Mouse (Mus musculus) megakaryocyte, embryonic 14.5 days (primary cell): ENCODE data around the gene Gm2000. TPM values are rescaled to one million over a fixed set of nuclear protein-coding genes. Genes with fewer than 3 reads are reported as not detected.

Experiments used
- H3K27me3 ChIP-seq: replicated peaks from 2 replicates; pipeline ENCODE3; 2012; ENCODE audit warnings: inconsistent platforms
- H3K36me3 ChIP-seq: replicated peaks from 2 replicates; pipeline ENCODE3; 2012; ENCODE audit warnings: low read length, inconsistent platforms, mixed read lengths
- H3K4me1 ChIP-seq: 2 replicates; pipeline ENCODE4 v1.6.1; 2012; ENCODE audit warnings: inconsistent platforms
- H3K4me3 ChIP-seq: replicated peaks from 2 replicates; pipeline ENCODE3; 2012; ENCODE audit warnings: moderate library complexity, mild to moderate bottlenecking, inconsistent platforms
- H3K9me3 ChIP-seq: 2 replicates; pipeline ENCODE4 v1.6.1; 2012; ENCODE audit warnings: inconsistent platforms
- FLI1 ChIP-seq: IDR thresholded peaks from 2 replicates; pipeline ENCODE4 v1.6.1; 2012; ENCODE audit warnings: low read length, inconsistent platforms, mixed read lengths
- GATA1 ChIP-seq: IDR thresholded peaks from 3 replicates; pipeline ENCODE4 v1.6.1; 2012; ENCODE audit warnings: mixed read lengths, low read length, inconsistent platforms, borderline replicate concordance
- polyA plus RNA-seq: library from polyadenylated mRNA; stranded (reverse); fragments of >175 nt; gene quantifications from 2 replicates; pipeline ENCODE4 v1.2.3, GENCODE M21; 2012; ENCODE audit warnings: low replicate concordance; ENCODE audit not compliant: insufficient read depth

Gene Gm2000
- polyA plus RNA-seq, 1 experiment = 1,003 TPM

DNA sequence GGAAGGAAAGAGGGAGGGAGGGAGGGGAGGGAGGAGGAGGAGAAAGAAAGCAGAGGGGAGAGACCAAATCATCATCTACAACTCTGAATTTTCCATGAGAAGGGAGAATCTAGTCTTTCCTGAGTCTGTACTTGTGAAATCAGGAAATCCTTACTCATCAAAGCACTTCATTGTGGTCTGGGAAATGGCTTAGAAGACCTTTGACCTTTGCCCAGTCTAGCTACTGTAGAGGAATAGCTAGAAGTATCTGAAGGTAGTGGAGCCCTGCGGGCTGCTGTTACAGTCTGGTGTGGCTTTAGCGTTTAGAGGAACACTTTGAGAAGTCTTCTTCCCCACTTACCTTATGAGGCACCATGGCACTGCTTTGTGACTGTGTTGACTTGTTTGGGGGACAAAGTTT is 36.7 kb downstream of the Gm2000 start:
- H3K36me3 ChIP-seq = peaks cover 20% of the 10 kb centered on the region
- H3K27me3 ChIP-seq = no peaks in the 10 kb centered on the region
- H3K4me1 ChIP-seq = peaks cover 3% of the 10 kb centered on the region
- TF ChIP-seq GATA1 = no peak
- peaks cover 36% of the 10 kb centered on the region for H3K9me3 ChIP-seq
- H3K4me3 ChIP-seq = no peak overlapping the region

DNA sequence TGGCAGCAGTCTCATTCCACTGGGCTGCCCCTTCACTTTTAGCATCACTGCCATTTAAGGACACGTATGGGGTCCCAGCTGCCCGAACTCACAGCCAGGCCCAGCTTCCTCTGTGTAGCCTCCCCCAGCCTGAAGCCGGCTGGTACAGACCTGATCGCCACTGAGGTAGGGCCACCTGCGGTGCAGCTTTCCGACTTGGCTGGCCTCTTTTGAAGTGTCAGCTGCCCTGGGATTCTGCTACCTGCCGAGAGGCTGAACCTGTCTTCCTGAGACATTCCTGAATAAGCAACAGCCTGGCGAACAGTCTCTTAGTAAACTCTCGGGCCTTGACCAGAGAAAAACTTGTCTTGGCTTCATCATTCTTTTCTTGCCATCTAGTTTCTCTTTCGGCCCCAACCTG is 37.4 kb downstream of the Gm2000 start:
- H3K4me1 ChIP-seq = peaks cover 10% of the 10 kb centered on the region
- H3K9me3 ChIP-seq = peaks cover 36% of the 10 kb centered on the region
- H3K27me3 ChIP-seq = no peaks in the 10 kb centered on the region
- no peak overlapping the region for H3K4me3 ChIP-seq
- TF ChIP-seq FLI1 = no peak
- no peak for TF ChIP-seq GATA1
- H3K36me3 ChIP-seq = peaks cover 20% of the 10 kb centered on the region

DNA sequence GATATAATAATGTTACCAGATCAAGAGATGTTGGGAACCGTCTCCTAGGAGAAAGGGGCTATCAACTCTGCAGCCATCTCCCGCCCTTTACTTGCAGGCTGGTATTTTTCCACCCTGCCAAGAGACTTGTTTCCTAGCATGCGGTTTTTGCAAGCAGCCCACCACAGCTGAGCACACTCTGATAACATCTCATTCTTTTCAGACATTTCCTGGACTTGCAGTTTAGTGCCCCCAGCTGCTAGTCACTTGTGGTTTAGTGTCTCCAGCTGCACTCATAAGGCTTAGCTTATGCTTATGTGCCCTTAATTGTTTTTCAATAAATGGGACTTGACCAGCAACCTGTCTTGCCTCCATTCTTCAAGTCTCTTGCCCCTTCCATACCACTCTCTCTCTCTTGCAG is 42.2 kb downstream of the Gm2000 start:
- peak overlapping the region; percentile 59 for H3K4me3 ChIP-seq
- no peaks in the 10 kb centered on the region for H3K27me3 ChIP-seq
- peaks cover 31% of the 10 kb centered on the region for H3K9me3 ChIP-seq
- TF ChIP-seq FLI1 (no peak), GATA1 (no peak)
- H3K4me1 ChIP-seq = peaks cover 18% of the 10 kb centered on the region
- H3K36me3 ChIP-seq = peaks cover 20% of the 10 kb centered on the region

DNA sequence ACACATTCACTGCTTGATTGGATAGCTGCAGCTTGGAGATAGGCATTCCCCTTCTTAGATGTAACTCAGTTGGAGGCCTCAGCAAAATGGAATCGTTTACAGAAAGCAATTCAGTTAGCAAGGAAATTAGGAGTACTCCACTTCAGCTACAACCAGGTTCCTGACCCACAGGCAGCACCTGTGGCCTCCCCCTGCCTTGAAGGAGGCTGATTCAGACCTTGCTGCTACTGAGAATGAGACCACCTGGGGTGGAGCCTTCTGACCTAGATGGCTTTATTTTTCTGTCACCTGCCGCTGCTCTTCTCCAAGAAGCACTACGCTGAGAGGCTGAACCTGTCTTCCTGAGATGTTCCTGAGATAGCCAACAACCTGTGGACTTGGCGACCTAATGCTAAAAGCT is 42.7 kb downstream of the Gm2000 start:
- Histone ChIP-seq H3K36me3 (peaks cover 17% of the 10 kb centered on the region), H3K9me3 (peaks cover 26% of the 10 kb centered on the region), H3K4me3 (peak overlapping the region; percentile 42), H3K4me1 (peaks cover 18% of the 10 kb centered on the region), H3K27me3 (no peaks in the 10 kb centered on the region)
- TF ChIP-seq GATA1 (no peak), FLI1 (no peak)

Other genes starting within 250 kb of the Gm2000 start
- gene Fam163a, start 161.0 kb upstream of the Gm2000 start, polyA plus RNA-seq = 0.56 and 0.87 TPM in 2 replicates
- not detected in 2 replicates for gene Tdrd5, start 62.4 kb upstream of the Gm2000 start, polyA plus RNA-seq
- 0.27 TPM in 1 of 2 replicates, not detected in the other for gene Nphs2, start 55.3 kb upstream of the Gm2000 start, polyA plus RNA-seq
- not detected in 2 replicates for gene Axdnd1, start 55.1 kb downstream of the Gm2000 start, polyA plus RNA-seq
- 23.7 TPM in 1 of 2 replicates, not detected in the other for gene Soat1, start 108.3 kb downstream of the Gm2000 start, polyA plus RNA-seq
- gene Gm10031, start 158.0 kb downstream of the Gm2000 start, polyA plus RNA-seq = 1.2 and 1.8 TPM in 2 replicates
- gene Abl2, start 192.7 kb downstream of the Gm2000 start, polyA plus RNA-seq = 5.0 and 5.8 TPM in 2 replicates